Mouse (Mus musculus) inflammation-experienced regulatory T-cells, adult 6 months (primary cell): Measurements from ENCODE around the gene Arntl2. TPM values are rescaled to one million over a fixed set of nuclear protein-coding genes. Genes with fewer than 3 reads are reported as not detected.
"Not testable (repeated sequence)": the region's sequence is repeated elsewhere in the genome, so short reads cannot be mapped to it uniquely, and the experiment has no call there.

ENCODE experiments used
- ATAC-seq: one replicate; pipeline ENCODE4 v1.8.0; 2017
- polyA plus RNA-seq, 3 experiments: library from polyadenylated mRNA; unstranded; fragments of 100-300 nt; shearing (Covaris generic); gene quantifications; one replicate each; pipeline ENCODE4 v1.2.1; 2017

The Arntl2 gene
- polyA plus RNA-seq = 1 to 10 TPM; 4.0 to 8.0 (median 7.9) TPM

DNA sequence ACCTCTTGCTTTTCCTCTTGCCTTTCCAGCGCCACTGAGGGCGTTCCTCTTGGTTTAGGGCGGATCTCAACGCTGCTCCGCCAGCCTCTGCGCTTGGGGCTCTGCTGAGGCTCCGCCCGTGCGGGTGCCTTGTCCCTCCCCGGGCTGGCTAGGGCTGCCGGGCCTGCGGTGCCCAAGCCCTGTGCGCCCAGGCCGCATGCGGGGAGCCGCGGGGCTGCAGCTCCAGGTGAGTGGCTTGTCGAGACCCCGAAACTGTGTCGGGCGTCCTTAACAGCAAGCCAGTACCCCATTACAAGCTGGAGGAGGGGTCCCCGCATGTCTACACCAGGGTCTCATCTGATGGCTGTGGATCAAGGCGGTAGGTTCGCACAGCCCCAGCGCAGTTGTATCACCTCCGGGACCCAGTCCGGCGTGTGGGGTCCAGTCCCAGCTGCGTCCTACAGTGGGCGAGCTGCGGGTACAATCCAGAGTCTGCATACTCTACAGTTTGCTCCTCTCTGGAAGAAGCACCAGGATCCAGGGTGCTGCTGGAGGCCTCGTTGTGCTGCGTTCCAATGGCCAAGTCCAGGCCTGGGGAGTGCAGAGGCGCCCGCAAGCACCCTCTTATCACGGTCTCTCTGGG, at the start of gene Arntl2:
Gene Arntl2, plus strand, starts transcription at position 132 of the 622 bp plus-strand sequence.
- ATAC-seq = peak; percentile 87

DNA sequence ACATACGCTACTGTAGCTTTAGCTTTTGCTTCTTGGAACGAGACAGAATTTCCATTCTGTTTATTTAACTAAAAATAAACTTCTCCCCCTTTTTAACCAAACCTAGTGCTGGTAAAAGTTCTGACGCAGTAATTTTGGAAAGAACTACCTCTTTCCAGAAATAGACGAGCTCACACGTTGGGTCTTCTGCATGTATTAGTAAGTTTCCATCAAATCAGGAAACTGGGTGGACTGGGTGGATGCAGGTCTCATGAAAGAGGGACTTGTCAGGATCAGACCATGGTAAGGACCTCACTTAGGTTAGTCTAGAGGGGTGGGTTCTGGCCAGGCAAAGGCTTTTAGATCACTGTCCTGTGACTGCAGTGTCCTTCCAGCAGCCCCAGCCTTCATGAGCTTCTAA, 49.3 kb upstream of the Arntl2 start:
- ATAC-seq = peak; percentile 19

DNA sequence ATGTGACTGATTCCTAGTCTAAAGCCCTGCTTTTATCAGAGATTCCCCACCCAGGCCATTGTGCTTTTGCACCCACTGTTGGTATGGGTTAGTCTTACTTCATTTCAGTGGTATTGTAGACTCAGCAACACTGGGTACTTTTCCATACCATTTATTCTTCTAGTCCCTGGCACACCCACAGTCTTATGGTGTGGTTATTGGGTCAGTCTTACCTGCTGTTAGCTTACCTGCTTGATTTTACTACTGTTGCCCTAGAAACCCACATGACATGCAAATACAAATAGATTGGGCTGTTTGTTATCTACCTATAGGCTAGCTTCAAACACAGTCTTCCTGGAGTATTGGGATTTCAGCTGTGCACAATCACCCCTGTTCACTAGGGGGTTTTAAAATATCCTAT, 48.8 kb upstream of the Arntl2 start:
- peak; percentile 22 for ATAC-seq

DNA sequence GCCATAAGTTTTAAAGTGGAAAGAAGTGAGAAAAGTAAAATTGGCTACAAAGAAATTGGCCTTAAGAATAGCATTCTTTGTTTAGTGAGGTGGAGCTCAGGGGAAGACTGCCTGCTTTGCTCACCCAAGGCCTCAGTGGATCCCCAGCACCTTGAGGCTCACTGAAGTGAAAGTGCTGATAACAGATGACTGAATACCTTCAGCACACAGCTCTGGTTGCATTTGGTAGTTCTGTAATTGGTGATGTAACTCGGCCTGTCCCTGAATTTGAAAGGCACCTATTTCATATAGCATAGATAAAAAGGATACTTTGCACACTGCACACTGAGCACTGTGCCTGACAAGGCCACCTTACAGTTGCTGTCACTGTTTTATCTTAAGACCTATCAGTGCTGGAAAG, 47.6 kb upstream of the Arntl2 start:
- ATAC-seq = peak; percentile 10

DNA sequence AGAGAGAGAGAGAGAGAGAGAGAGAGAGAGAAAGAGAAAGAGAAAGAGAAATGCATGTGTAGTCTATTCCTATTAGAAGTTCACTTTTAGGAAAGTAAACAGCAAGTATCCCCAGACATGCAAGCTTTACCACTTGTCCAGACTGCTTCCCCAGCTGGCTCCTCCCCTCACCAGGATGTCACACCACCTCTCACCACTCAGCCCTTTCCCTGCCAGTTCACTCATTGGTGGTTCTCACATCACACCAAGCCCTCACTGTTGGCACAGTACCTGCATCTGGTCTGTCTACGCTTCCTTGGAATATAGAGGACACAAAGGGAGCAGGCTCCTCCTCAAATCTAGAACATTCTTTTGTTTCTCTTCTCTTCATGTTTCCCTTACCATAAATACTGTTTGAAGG, 44.2 kb upstream of the Arntl2 start:
- ATAC-seq = peak; percentile 41

DNA sequence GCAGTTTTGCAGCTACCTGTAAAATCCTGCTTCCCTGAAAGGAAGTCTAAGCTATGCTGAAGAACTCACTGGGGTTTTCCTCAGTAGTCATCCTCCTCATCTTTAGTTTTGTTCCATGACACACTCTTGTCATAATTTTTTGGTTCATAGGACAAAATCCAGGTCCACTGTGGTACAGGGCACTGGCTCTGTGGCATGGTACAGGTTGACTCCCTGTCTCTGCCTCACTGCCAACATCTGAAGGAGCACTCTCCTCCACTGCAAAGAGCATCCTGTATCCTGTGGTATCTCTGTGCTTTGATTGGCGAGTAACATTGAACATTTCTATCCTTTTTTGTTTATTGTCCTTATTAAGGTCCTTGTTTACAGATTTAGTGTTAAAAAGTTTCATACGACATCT, 43.7 kb upstream of the Arntl2 start:
- peak; percentile 62 for ATAC-seq

DNA sequence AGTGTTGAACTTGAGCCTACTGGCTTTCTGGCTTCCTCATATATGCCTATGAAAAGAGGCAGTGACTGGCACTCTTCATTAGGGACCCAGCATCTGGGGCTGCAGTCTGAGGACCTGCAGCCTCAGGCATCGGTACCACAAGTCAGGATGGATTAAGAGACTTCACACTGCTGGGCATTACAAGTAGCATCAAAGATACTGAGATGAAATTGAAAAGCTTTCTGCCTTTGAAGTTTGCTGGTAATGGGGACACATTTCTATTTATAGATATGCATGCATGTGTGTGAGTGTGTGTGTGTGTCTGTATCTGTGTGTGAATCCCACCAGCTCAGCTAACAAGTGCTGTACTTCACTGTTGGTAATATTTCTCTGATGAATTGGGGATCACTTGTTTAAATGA, 43.2 kb upstream of the Arntl2 start:
- ATAC-seq = no peak

DNA sequence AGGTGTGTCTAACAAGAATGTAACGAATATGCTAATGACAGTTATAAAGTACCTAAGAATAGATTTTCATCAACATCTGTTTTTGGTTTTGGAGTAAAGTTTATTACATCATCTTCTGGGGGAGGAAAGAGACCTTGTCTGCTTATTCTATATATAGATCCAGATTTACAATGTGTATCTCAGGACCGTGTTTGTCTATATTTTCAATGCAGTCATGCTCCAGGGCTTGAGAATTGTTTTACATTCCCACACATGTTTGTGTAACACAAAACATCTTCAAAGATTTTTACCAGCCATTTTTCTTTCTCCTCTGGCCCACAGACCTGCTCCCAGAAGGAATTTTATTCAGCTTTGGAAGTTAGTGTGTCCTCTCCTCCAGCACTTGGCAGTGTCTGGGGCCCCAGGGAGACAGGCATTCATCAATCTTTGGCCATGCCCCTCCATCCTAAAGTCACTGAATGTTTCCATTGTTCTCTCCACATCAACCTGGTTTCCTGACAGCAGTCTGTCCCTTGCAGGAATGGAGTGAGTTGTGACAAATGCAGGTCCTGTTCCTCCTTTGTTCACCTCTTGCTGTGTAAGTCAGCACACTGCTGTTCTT, 42.2 kb upstream of the Arntl2 start:
- no peak for ATAC-seq

DNA sequence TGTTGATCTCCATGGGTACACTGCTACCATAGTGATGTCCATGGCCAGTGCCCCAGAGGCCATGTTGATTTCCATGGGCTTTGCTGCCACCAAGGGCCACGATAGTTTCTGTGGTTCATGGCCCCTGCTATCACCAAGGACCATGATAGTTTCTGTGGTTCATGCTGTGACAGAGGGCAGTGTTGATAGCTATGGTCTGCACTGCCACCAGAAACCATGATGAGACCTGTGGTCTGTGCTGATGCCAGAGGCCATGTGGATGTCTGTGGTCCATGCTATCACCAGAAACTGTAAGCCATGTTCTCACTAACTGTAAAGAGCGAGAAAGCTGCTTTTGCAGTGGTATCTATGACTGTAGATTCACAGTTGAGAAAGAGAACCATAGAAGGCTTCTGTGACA, 40.7 kb upstream of the Arntl2 start:
- ATAC-seq = no peak

DNA sequence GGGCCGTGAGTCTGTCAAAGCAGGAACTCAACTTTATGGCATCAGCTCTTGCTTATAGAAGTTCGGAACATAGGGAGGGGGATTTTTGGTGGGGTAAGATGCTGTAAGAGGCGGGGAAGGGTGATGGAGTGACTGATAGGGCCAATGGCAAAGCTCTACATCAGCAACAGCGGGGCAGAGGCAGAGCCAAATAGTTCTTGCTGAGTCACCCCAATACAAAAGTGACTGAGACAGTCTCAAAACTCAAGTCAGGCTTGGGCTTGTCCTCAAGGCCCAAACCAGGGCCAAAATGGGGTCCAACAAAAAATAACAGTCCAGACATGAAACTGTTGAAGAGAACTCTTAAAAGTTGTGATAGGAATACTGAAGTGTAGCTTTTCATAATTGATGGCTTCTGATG, 40.2 kb upstream of the Arntl2 start:
- no peak for ATAC-seq

DNA sequence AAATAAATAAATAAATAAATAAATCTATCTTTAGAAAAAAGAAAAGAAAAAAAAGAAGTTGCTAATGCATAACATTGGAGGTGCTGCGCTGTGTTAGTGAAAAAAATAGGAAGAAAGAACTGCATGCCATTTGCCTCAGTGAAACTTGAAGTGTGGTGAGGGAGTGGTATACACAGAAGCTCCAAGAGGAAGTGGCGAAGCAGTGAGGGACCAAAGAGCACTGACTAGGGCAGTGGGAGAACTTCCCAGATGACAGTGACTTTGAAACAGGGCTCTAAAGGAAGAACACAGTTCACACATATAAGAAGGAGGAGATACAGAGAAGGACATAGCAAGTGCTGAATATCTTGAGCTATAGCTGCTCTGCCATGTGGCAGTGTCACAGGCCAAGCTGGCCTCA, 36.8 kb upstream of the Arntl2 start:
- no peak for ATAC-seq

DNA sequence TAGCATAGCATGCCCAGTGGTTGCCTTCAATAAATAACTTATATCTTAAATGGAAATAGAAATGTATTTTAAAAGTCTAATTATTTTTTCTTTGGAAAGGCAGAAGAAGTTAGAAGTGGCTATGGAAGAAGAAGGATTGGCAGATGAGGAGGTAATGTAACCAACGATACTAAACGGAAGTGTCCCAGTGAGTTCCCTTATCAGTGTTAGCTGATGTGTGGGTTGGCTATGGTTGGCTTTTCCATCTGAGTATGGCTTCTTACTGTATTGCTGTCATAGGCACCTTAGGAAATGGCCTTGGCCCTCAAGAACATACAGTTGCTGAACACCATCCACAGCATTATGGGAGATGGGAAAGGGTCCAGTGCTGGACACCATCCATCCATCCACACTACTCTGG, 35.8 kb upstream of the Arntl2 start:
- ATAC-seq = no peak

DNA sequence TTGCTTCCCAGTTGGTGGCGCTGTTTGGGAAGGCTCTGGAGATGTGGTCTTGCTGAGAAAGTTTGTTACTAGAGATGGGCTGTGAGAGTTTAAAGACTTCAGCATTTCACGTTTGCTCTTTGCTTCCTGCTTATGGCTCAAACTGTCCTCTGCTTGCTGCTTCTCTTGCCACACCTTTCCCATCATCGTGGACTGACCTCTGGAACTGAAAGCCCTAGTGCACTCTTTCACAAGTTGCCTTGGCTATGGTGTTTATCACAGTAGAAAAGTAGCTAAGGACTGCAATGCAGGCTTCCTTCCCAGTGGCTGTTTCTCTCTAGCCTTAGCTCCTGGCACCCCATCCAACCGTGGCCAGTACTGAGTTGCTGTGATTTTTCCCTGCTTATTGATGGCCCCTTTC, 35.1 kb upstream of the Arntl2 start:
- ATAC-seq = no peak

DNA sequence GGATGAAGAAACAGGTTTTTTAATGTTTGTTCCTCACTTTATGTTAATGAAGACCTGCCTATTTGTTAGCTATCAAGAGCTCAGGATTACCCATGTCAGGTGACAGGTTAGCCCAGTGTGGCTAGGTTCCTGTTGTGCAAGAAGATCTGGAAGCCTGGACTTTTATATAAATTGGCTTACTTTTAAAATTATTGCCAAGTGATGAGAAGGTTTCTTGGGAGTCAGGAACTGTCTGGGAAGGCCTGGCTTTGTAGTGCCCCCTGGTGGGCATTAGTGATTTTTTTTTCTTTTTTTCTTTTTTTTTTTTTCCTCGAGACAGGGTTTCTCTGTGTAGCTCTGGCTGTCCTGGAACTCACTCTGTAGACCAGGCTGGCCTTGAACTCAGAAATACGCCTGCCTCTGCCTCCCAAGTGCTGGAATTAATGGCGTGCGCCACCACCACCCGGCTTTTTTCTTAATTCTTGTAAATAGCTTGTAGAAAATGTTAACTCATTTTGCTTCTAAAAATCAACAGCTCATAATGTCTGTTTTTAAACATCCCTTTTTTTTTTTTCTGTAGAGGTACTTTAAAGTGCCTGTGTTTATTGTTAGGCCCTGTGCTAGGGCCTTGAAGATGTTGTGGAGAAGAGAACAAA, 33.5 kb upstream of the Arntl2 start:
- ATAC-seq = no peak

DNA sequence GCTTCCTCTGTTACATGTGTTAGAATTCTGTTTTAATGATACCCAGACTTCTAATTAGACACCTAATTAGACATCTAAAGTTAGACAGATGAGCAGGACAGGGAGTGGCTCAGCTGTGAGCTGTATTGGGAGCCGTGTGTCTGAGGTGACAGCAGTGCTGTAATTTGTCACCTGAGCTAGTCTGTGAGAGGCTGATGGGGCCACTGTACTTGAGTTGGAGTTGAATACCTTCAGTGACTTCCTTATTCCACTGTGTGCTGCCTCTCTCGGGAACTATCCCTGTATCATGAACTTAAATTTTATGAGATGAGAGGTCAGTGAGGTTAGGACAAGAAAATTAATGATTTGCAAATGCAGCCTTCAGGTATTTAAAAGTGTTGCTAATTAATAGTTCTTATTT, 31.3 kb upstream of the Arntl2 start:
- no peak for ATAC-seq

DNA sequence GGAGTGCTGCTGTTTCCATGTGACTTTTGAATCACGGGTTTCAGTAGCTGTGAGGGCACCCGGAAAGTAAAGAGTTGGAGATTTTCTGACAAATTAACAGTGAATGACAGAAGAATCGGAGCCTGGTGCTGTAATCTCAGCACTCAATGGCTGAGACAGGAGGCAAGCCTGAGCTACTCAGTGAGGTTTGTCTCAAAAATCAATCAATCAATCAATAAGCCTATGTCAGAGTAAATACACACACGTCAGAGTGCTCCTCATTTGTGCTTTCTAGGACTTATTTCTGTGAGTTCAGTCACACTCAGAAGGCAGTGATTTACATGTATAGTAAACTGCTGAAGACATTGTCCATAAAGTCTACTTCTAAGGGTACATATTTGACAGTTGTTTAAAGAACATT, 30.6 kb upstream of the Arntl2 start:
- ATAC-seq = no peak

DNA sequence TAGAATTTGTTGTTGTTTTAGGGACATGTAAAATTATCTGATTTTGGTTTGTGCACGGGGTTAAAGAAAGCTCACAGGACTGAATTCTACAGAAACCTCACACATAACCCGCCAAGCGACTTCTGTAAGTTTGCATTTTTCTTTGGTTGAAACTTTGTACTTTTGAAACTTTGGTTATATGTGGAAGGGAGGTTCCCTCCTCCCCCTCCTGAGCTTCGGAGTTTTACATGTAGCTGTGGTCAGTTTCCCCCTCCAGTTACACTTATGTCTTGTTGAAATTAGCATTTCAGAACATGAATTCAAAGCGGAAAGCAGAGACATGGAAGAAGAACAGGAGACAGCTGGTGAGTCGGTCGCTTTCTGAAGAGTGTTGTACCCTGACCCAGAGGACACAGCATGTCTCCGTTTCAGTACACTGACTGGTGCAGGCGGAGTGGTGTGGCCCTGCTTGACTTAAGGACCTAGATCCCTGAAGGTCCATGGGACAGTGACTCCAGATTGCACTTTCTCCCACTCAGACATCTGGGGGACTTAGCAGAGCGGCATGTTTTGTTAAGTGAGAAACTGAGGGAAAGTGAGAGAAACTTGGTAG, 26.9 kb upstream of the Arntl2 start:
- no peak for ATAC-seq

DNA sequence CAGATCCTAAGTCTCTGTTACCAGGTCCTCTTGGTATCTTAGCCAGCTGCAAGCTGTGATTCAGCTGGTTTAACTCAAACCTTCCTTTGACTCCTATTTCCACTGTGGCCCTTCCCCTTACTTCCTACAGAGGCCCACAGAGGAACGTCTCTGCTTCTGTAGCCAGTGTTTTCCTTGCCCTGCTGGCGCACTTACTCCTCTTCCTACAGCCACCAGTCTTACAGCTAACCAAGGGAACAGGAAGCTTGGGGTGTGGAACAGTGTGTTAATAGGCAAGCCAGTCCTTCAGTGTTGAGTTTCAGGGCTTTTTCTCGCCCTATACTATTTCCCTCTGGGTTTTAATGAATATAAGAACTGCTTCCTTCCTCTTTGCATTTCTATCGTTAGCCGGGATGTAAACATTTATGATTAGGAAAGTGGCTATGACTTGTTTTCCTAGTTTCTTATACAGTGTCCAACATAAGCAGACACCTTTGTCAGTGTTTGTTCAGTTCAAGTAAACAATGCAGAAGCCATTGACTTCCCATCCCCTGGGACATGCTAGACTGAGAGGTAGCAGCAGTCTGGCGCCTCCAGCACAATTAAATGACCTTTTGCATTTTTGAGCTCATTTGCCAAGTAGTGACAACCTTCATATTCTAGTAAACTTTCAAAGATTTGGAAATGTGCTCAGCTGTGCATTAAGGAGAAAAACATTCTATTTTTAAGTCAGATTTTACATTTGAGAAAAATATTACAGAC, 25.7 kb upstream of the Arntl2 start:
- no peak for ATAC-seq

DNA sequence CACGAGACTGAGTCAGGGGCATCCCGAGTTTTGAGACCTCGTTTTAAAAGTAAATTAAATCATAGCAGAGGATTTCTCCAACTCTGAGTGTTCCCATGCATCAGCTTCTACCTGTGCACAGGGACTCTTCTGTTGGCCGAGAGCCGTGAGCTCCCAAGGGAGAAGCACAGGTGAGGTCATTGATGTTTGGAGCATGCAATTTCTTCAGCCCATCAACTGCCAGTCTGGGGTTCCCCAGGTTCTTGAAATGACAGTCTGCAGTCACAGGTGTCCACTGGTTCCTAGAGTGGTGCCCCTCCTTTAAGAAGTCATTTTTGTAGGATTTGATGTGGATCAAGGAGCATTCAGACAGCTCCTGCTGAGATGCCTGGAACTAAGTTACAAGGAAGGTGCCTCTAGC, 25.0 kb upstream of the Arntl2 start:
- no peak for ATAC-seq

DNA sequence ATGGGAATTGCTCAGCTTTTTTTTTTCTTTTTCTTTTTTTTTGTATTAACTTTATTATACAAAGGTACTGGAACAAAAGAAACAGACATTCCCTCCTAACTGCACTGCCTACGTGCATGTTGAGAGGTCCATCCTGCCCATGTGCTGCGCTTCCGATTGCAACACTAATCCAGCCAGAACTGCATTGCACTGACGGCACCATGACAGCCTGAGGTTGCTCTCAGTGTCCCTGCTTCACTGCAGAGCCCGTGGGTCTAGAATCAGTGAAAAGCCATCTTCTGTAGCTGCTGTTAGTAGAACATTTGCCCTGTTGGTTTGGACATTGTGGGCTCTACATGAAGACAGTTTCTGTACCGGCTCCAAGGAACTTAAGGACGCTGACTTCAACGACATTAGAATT, 20.0 kb upstream of the Arntl2 start:
- not testable (repeated sequence) for ATAC-seq

DNA sequence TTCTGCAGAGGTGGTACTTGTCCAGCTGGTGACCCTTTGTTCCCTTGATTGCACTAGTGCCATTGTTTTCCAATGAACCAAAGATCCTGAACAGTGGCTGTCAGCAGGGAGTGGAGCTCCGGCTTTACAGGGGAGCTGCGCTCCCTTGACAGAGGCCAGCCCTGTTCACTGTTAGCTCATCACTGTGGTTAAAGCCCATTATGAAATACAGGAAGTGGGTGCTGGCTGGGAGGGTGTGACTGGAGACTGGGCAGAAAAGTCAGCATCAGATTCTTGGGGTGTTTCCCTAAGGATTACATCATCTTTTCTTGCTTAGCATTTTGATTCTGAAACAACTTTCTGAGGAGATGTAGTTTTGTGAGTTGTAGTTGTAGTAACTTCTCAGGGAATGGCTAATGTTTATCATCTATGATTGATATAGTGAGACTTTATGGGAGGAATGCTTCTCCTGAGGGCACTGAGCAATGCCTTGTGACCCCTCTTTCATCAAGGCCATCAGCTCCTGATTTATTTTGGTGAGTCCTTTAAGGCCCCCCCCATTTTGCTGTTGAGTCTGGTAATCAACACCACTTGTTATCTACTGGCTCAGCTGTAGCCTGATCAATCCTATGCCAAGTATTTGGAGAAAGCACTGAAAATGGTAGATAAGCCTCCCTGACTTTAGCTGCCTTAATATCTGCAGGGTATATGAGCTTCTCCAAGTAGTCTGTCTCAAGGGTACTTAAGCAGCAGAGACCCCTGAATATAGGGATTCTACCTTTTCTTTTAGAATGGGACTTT, 19.1 kb upstream of the Arntl2 start:
- ATAC-seq = no peak

DNA sequence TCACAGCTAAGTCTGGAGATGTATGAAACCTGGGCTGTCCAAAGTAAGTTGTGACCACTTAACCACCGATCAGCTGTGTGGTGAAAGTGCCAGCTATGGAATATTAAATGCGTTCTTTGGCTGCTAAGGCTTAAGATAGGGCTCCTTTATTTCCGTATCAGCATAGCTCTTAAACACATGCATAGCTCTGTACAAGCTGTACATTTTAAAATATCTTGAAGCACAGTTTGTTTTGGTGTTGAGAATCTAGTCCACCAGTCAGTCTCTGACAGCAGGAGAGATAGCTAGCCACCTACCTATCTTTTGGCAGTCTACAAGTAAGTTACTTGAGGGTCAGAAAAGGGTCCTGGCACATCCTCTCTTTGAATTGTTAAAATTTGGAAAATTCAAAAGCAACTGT, 17.8 kb upstream of the Arntl2 start:
- no peak for ATAC-seq

DNA sequence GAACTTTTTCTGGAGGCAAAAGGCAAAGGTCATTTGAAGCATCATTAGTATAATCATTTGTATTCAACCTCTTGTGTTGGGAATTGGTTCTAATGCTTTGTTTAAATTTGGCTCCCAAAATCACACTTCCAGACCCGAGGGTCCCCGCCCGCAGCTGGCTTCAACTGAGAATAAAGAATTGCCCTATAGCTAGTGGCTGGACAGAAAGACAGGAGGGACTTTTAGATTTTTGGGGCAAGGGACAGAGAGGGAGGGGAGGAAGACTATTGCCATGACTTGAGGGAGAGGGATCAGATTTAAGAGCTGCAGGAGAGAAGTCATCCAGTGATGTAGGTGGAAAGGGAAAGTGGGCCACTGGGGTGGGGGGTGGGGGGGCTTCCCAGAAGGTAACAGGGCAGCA, 14.3 kb upstream of the Arntl2 start:
- ATAC-seq = no peak
